Mouse (Mus musculus) urinary bladder, postnatal 4 days (tissue): ENCODE results near the gene Prr18.
"Not testable (repeated sequence)": the region's sequence is repeated elsewhere in the genome, so short reads cannot be mapped to it uniquely, and the experiment has no call there.

Experiments used
- DNase-seq, 2 experiments: peaks; one replicate each; pipeline ENCODE4 v3.0.0; 2021 to 2022; ENCODE audit warnings: low spot score in 2 of 2

Prr18 gene

GRCm38 (mm10) chr17:8337159-8337558, at the start of gene Prr18:
Gene Prr18, plus strand, starts transcription at chr17:8337459.
- not testable (repeated sequence) for DNase-seq

GRCm38 (mm10) chr17:8289993-8290679, 47.1 kb upstream of the Prr18 start:
- no peak for DNase-seq

GRCm38 (mm10) chr17:8290736-8291135, 46.5 kb upstream of the Prr18 start:
- DNase-seq, result no peak

- DNase-seq, result no peak
Measured at GRCm38 (mm10) chr17:8295825-8296224, 41.4 kb upstream of the Prr18 start.

- no peak for DNase-seq
Measured at GRCm38 (mm10) chr17:8296313-8296844, 40.9 kb upstream of the Prr18 start.

GRCm38 (mm10) chr17:8297746-8298145, 39.5 kb upstream of the Prr18 start:
- no peak for DNase-seq

GRCm38 (mm10) chr17:8298281-8298680, 39.0 kb upstream of the Prr18 start:
- DNase-seq, result no peak

- no peak for DNase-seq
Measured at GRCm38 (mm10) chr17:8299524-8299923, 37.7 kb upstream of the Prr18 start.

GRCm38 (mm10) chr17:8301515-8301914, 35.7 kb upstream of the Prr18 start:
- DNase-seq, result no peak

GRCm38 (mm10) chr17:8302772-8303438, 34.4 kb upstream of the Prr18 start:
- no peak for DNase-seq

- no peak for DNase-seq
Measured at GRCm38 (mm10) chr17:8303671-8304070, 33.6 kb upstream of the Prr18 start.

- DNase-seq, result no peak
Measured at GRCm38 (mm10) chr17:8305801-8306200, 31.5 kb upstream of the Prr18 start.

GRCm38 (mm10) chr17:8310838-8311614, 26.2 kb upstream of the Prr18 start, which contains the start of gene Sft2d1:
Gene Sft2d1, plus strand, starts transcription at chr17:8311102.
- peak; percentile 93 to 97 for DNase-seq

GRCm38 (mm10) chr17:8311751-8312150, 25.5 kb upstream of the Prr18 start:
- DNase-seq, result no peak

- DNase-seq, result no peak
Measured at GRCm38 (mm10) chr17:8313976-8314375, 23.3 kb upstream of the Prr18 start.

GRCm38 (mm10) chr17:8316251-8316650, 21.0 kb upstream of the Prr18 start:
- DNase-seq, result no peak

GRCm38 (mm10) chr17:8326877-8327276, 10.4 kb upstream of the Prr18 start:
- not testable (repeated sequence) for DNase-seq

GRCm38 (mm10) chr17:8328511-8329174, 8.6 kb upstream of the Prr18 start:
- DNase-seq, result no peak

GRCm38 (mm10) chr17:8330602-8331001, 6.7 kb upstream of the Prr18 start:
- DNase-seq, result no peak

GRCm38 (mm10) chr17:8339666-8340374, 2.6 kb downstream of the Prr18 start:
- no peak for DNase-seq
